Comparison of ENCODE assay signal across 17 mouse cellular contexts in the genomic region with DNA sequence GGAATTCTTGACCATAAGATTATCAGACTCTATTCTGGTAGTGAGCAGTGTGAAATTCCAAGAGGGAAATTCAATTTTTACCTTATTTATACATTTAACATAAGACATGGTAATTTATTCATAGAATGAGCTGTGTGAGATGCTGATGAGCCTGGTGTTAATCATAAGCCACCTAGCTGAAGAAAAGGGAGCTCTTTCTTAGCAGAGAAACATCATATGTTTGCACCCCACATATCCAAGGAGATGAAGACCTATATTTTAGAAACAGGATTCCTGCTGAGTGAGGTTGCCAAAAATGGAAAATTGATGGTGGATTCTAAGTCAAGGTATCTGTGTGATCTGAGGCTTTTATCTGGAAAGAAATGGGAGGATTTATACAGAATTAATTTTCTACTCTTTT.
"Had no signal": no experiment of that assay in that cellular context is flagged by ENCODE, and none has a peak within 500 bp of the region (broad histone marks: within the 10 kb centered on the region; RNA-seq: fewer than 3 reads in every experiment).

No protein-coding gene starts in this region.

- DNase-seq: left cerebral cortex, postnatal 4 days; liver; liver, embryonic 13.5 days; liver, postnatal 0 days; lung, adult 18-20 months; lung, adult 2 months; lung, embryonic 14.5 days; lung, postnatal 10 days; lung, postnatal 14 days; lung, postnatal 36 days; lung, postnatal 4 days; midbrain, embryonic 14.5 days had no signal

- ATAC-seq: liver, embryonic 12.5 days; liver, postnatal 0 days; lung, postnatal 0 days; midbrain, embryonic 13.5 days; midbrain, embryonic 15.5 days; midbrain, embryonic 16.5 days had no signal
